Mouse (Mus musculus): Measurements from ENCODE around the gene Tmem156. TPM values are rescaled to one million over a fixed set of nuclear protein-coding genes. Genes with fewer than 3 reads are reported as not detected.

Gene Tmem156
- polyA plus RNA-seq, 1 experiment from 2014 or later: 0.55 TPM

- 46% methylated on average over 3 of the region's 3 CpGs for WGBS (ENCODE audit: insufficient replicate concordance)
- H3K36me3 ChIP-seq: no peaks in the 10 kb centered on the region
- H3K4me3 ChIP-seq (replicated peaks): no peak overlapping the region
- no peak overlapping the region for H3K27ac ChIP-seq
- no peaks in the 10 kb centered on the region for H3K27me3 ChIP-seq
- no peak for ATAC-seq (ENCODE audit: low read depth)
- DNase-seq: no peak
- H3K9me3 ChIP-seq (replicated peaks): no peaks in the 10 kb centered on the region
- no peak overlapping the region for H3K9ac ChIP-seq
- no peak overlapping the region for H3K4me2 ChIP-seq
- H3K4me1 ChIP-seq (replicated peaks): peaks cover 13% of the 10 kb centered on the region
Measured at GRCm38 (mm10) chr5:65096805-65097204, 4.9 kb upstream of the Tmem156 start.

- DNase-seq (no peak), ATAC-seq (ENCODE audit: low read depth) (no peak)
- Histone ChIP-seq H3K4me1 (replicated peaks) (peaks cover 11% of the 10 kb centered on the region; the same call in 1 of the 2 replicates), H3K36me3 (no peaks in the 10 kb centered on the region), H3K4me3 (replicated peaks) (no peak overlapping the region), H3K27me3 (no peaks in the 10 kb centered on the region), H3K27ac (no peak overlapping the region), H3K9ac (no peak overlapping the region), H3K4me2 (no peak overlapping the region), H3K9me3 (replicated peaks) (no peaks in the 10 kb centered on the region)
- WGBS (ENCODE audit: insufficient replicate concordance): 58% methylated on average over 3 of the region's 3 CpGs
Measured at GRCm38 (mm10) chr5:65096082-65096481, 4.2 kb upstream of the Tmem156 start.

GRCm38 (mm10) chr5:65094902-65095545 is 3.1 kb upstream of the Tmem156 start:
- Histone ChIP-seq H3K27ac (no peak overlapping the region), H3K4me2 (no peak overlapping the region), H3K9ac (no peak overlapping the region), H3K4me3 (replicated peaks) (no peak overlapping the region), H3K4me1 (replicated peaks) (0 out of 2 replicates have a peak, but pooled peaks cover 10% of the 10 kb centered on the region), H3K36me3 (no peaks in the 10 kb centered on the region), H3K9me3 (replicated peaks) (no peaks in the 10 kb centered on the region), H3K27me3 (no peaks in the 10 kb centered on the region)
- 62% methylated on average over 7 of the region's 7 CpGs for WGBS (ENCODE audit: insufficient replicate concordance)
- no peak for DNase-seq
- no peak for ATAC-seq (ENCODE audit: low read depth)

- H3K27me3 ChIP-seq: no peaks in the 10 kb centered on the region
- DNase-seq (no peak), ATAC-seq (ENCODE audit: low read depth) (no peak)
Measured at GRCm38 (mm10) chr5:65093769-65094168, 1.8 kb upstream of the Tmem156 start.

GRCm38 (mm10) chr5:65091184-65091858 is 611 bp downstream of the Tmem156 start:
- WGBS (ENCODE audit: insufficient replicate concordance): 26% methylated on average over 11 of the region's 11 CpGs
- H3K27me3 ChIP-seq: no peaks in the 10 kb centered on the region
- H3K9me3 ChIP-seq (replicated peaks): no peaks in the 10 kb centered on the region
- H3K36me3 ChIP-seq: no peaks in the 10 kb centered on the region
- H3K4me2 ChIP-seq: no peak overlapping the region
- H3K4me1 ChIP-seq (replicated peaks): 0 out of 2 replicates have a peak, but pooled peaks cover 10% of the 10 kb centered on the region
- no peak overlapping the region for H3K9ac ChIP-seq
- peak overlapping the region; percentile 22; the same call in 1 of the 2 replicates for H3K4me3 ChIP-seq (replicated peaks)
- H3K27ac ChIP-seq: no peak overlapping the region
- ATAC-seq (ENCODE audit: low read depth) (no peak), DNase-seq (no peak)

More at GRCm38 (mm10) chr5:65093769-65094168, 1.8 kb upstream of the Tmem156 start:
- Histone ChIP-seq H3K4me1 (replicated peaks) (0 out of 2 replicates have a peak, but pooled peaks cover 10% of the 10 kb centered on the region), H3K9ac (no peak overlapping the region), H3K27ac (no peak overlapping the region), H3K4me2 (no peak overlapping the region), H3K36me3 (no peaks in the 10 kb centered on the region), H3K4me3 (replicated peaks) (no peak overlapping the region), H3K9me3 (replicated peaks) (no peaks in the 10 kb centered on the region)

- H3K27ac ChIP-seq: no peak overlapping the region
- no peak for DNase-seq
- 66% methylated on average over 3 of the region's 3 CpGs for WGBS (ENCODE audit: insufficient replicate concordance)
- no peak overlapping the region for H3K4me3 ChIP-seq (replicated peaks)
- ATAC-seq (ENCODE audit: low read depth): no peak
- H3K27me3 ChIP-seq: no peaks in the 10 kb centered on the region
- H3K4me1 ChIP-seq (replicated peaks): 0 out of 2 replicates have a peak, but pooled peaks cover 5% of the 10 kb centered on the region
- no peaks in the 10 kb centered on the region for H3K36me3 ChIP-seq
- no peaks in the 10 kb centered on the region for H3K9me3 ChIP-seq (replicated peaks)
- no peak overlapping the region for H3K4me2 ChIP-seq
- H3K9ac ChIP-seq: no peak overlapping the region
Measured at GRCm38 (mm10) chr5:65089707-65090106, 2.2 kb downstream of the Tmem156 start.

- ATAC-seq (ENCODE audit: low read depth): no peak
- Histone ChIP-seq H3K4me2 (no peak overlapping the region), H3K36me3 (no peaks in the 10 kb centered on the region), H3K27ac (no peak overlapping the region), H3K27me3 (no peaks in the 10 kb centered on the region), H3K4me1 (replicated peaks) (0 out of 2 replicates have a peak, but pooled peaks cover 4% of the 10 kb centered on the region), H3K4me3 (replicated peaks) (no peak overlapping the region), H3K9me3 (replicated peaks) (no peaks in the 10 kb centered on the region), H3K9ac (no peak overlapping the region)
- WGBS (ENCODE audit: insufficient replicate concordance): 66% methylated on average over 6 of the region's 6 CpGs
- no peak for DNase-seq
Measured at GRCm38 (mm10) chr5:65086522-65086921, 5.4 kb downstream of the Tmem156 start.

- WGBS (ENCODE audit: insufficient replicate concordance): 67% methylated on average over 4 of the region's 4 CpGs
Measured at GRCm38 (mm10) chr5:65081836-65082235, 10.1 kb downstream of the Tmem156 start.

GRCm38 (mm10) chr5:65079881-65080280 is 12.1 kb downstream of the Tmem156 start:
- Histone ChIP-seq H3K9me3 (replicated peaks) (no peaks in the 10 kb centered on the region), H3K27ac (no peak overlapping the region), H3K4me3 (replicated peaks) (no peak overlapping the region), H3K4me1 (replicated peaks) (peaks cover 5% of the 10 kb centered on the region; the same call in 1 of the 2 replicates), H3K4me2 (no peak overlapping the region), H3K27me3 (no peaks in the 10 kb centered on the region), H3K9ac (no peak overlapping the region), H3K36me3 (no peaks in the 10 kb centered on the region)
- DNase-seq (no peak), ATAC-seq (ENCODE audit: low read depth) (no peak)
- 64% methylated on average over 9 of the region's 9 CpGs for WGBS (ENCODE audit: insufficient replicate concordance)

More at GRCm38 (mm10) chr5:65081836-65082235, 10.1 kb downstream of the Tmem156 start:
- no peaks in the 10 kb centered on the region for H3K36me3 ChIP-seq
- H3K4me2 ChIP-seq: no peak overlapping the region
- no peaks in the 10 kb centered on the region for H3K27me3 ChIP-seq
- no peak overlapping the region for H3K4me3 ChIP-seq (replicated peaks)
- H3K9ac ChIP-seq: no peak overlapping the region
- no peak for ATAC-seq (ENCODE audit: low read depth)
- no peak overlapping the region for H3K27ac ChIP-seq
- no peaks in the 10 kb centered on the region for H3K9me3 ChIP-seq (replicated peaks)
- DNase-seq: no peak
- H3K4me1 ChIP-seq (replicated peaks): peaks cover 5% of the 10 kb centered on the region; the same call in 1 of the 2 replicates

- Histone ChIP-seq H3K27ac (no peak overlapping the region), H3K27me3 (no peaks in the 10 kb centered on the region), H3K9me3 (replicated peaks) (no peaks in the 10 kb centered on the region), H3K4me1 (replicated peaks) (peaks cover 5% of the 10 kb centered on the region; the same call in 1 of the 2 replicates), H3K36me3 (no peaks in the 10 kb centered on the region), H3K9ac (no peak overlapping the region), H3K4me3 (replicated peaks) (no peak overlapping the region), H3K4me2 (no peak overlapping the region)
- WGBS (ENCODE audit: insufficient replicate concordance): 73% methylated on average over 4 of the region's 4 CpGs
- DNase-seq: no peak
- no peak for ATAC-seq (ENCODE audit: low read depth)
Measured at GRCm38 (mm10) chr5:65078081-65078480, 13.9 kb downstream of the Tmem156 start.

- ATAC-seq (ENCODE audit: low read depth): no peak
- H3K4me2 ChIP-seq: no peak overlapping the region
Measured at GRCm38 (mm10) chr5:65076748-65077147, 15.2 kb downstream of the Tmem156 start.

More at GRCm38 (mm10) chr5:65076748-65077147, 15.2 kb downstream of the Tmem156 start:
- no peaks in the 10 kb centered on the region for H3K36me3 ChIP-seq
- no peak for DNase-seq
- no peaks in the 10 kb centered on the region for H3K9me3 ChIP-seq (replicated peaks)
- H3K4me1 ChIP-seq (replicated peaks): peaks cover 5% of the 10 kb centered on the region; the same call in 1 of the 2 replicates
- WGBS (ENCODE audit: insufficient replicate concordance): 48% methylated on average over 3 of the region's 3 CpGs
- no peak overlapping the region for H3K27ac ChIP-seq
- H3K4me3 ChIP-seq (replicated peaks): no peak overlapping the region
- no peak overlapping the region for H3K9ac ChIP-seq
- no peaks in the 10 kb centered on the region for H3K27me3 ChIP-seq
